Mouse (Mus musculus) erythroblast, embryonic 14.5 days (primary cell): Measurements from ENCODE around the gene Rdh8.

ENCODE experiments used
- GATA1 ChIP-seq: IDR thresholded peaks from 2 replicates; pipeline ENCODE4 v1.6.1; 2012; ENCODE audit warnings: low read length, inconsistent platforms, mixed read lengths
- TAL1 ChIP-seq: IDR thresholded peaks from 3 replicates; pipeline ENCODE4 v1.6.1; 2012; ENCODE audit warnings: low read length, inconsistent platforms, mixed read lengths

- TF ChIP-seq TAL1 = no peak
- no peak for TF ChIP-seq GATA1
Measured at GRCm38 (mm10) chr9:20818236-20818635, at the start of gene Rdh8.
